Mouse (Mus musculus) midbrain, postnatal 0 days (tissue): ENCODE measurements around the gene Gm12166. TPM values are rescaled to one million over a fixed set of nuclear protein-coding genes. Genes with fewer than 3 reads are reported as not detected.

Experiments used
- ATAC-seq: fragments of 200-750 bp; cut with Nextera tagmentation; 2 replicates; pipeline ENCODE4 v1.8.0; 2017; ENCODE audit warnings: moderate number of reproducible peaks, mild to moderate bottlenecking, moderate TSS enrichment, moderate library complexity; ENCODE audit not compliant: low FRiP score
- DNase-seq: peaks from one replicate; pipeline ENCODE4 v3.0.0-alpha.2; 2015; ENCODE audit warnings: low spot score
- H3K27ac ChIP-seq: fragments of 300-500 bp; sonication (generic); 2 replicates; pipeline ENCODE4 v1.5.1; 2014; ENCODE audit warnings: low read depth, mild to moderate bottlenecking, low read length, mixed read lengths
- H3K27me3 ChIP-seq: fragments of 300-500 bp; sonication (generic); 2 replicates; pipeline ENCODE4 v1.6.1; 2014; ENCODE audit warnings: low read length, control low read depth, mixed read lengths; ENCODE audit not compliant: insufficient read depth
- H3K36me3 ChIP-seq: fragments of 300-500 bp; sonication (generic); 2 replicates; pipeline ENCODE4 v1.6.1; 2014; ENCODE audit warnings: low read length, control low read depth, mixed read lengths; ENCODE audit not compliant: insufficient read depth
- H3K4me1 ChIP-seq: fragments of 300-500 bp; sonication (generic); 2 replicates; pipeline ENCODE4 v1.6.1; 2014; ENCODE audit warnings: mild to moderate bottlenecking, control low read depth, antibody characterized with exemption, low read length, mixed read lengths; ENCODE audit not compliant: insufficient read depth
- H3K4me2 ChIP-seq: fragments of 300-500 bp; sonication (generic); 2 replicates; pipeline ENCODE4 v1.6.1; 2014; ENCODE audit warnings: low read depth, mild to moderate bottlenecking, low read length, mixed read lengths; ENCODE audit not compliant: poor library complexity, severe bottlenecking
- H3K4me3 ChIP-seq: fragments of 300-500 bp; sonication (generic); 2 replicates; pipeline ENCODE4 v1.5.1; 2014; ENCODE audit warnings: low read depth, mild to moderate bottlenecking, low read length, moderate library complexity
- H3K9ac ChIP-seq: fragments of 300-500 bp; sonication (generic); replicated peaks from 2 replicates; pipeline ENCODE4 v1.6.1; 2014; ENCODE audit warnings: mild to moderate bottlenecking, low read length, moderate library complexity, mixed read lengths; ENCODE audit not compliant: poor library complexity, severe bottlenecking
- H3K9me3 ChIP-seq: fragments of 300-500 bp; sonication (generic); 2 replicates; pipeline ENCODE4 v1.6.1; 2016; ENCODE audit warnings: low read length, control low read depth
- CTCF ChIP-seq: IDR thresholded peaks from 2 replicates; pipeline ENCODE4 v1.5.1; 2016; ENCODE audit warnings: antibody characterized with exemption, mild to moderate bottlenecking
- WGBS: fragments of 180-500 bp; shearing (Covaris S2); extraction: QIAGEN DNeasy Blood & Tissue Kit; methylation state at CpG from one replicate; pipeline ENCODE4 v1.1.7; 2014; 5-methylcytosine and 5-hydroxymethylcytosine counted together
- polyA plus RNA-seq: library from polyadenylated mRNA; unstranded; fragments of >200 nt; fragmentation: Nextera tagmentation; extraction: Ambion mirVana; gene quantifications from 2 replicates; pipeline ENCODE4 v1.2.1, GENCODE M21; 2015
- total RNA-seq: library from RNA; depleted of rRNA; stranded (reverse); fragments of >200 nt; gene quantifications from 2 replicates; pipeline ENCODE4 v1.2.3, GENCODE M21; 2014

The Gm12166 gene
- total and polyA plus RNA-seq, 2 experiments from 2014 or later = 8.3 to 8.7 TPM

DNA sequence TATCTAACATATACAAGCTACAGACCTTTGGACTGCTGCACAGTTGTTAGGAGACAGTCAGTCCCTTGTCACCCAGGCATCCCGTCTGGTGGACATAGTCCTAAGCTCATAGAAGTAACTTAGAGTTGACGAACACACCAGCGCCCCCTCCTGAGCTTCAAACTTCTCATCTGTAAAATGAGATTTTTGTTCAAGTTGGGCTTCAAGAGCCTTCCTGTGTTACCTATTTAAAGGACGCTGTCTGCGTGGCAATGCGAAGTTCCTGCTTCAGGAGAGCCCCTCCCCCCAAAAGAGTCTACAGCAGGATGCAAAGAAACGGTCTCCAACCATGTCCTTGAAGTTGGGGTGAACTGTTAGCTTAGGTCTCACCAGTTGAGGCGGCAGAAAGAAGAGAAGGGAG lies 18.7 kb upstream of the Gm12166 start:
- H3K27me3 ChIP-seq = no peaks in the 10 kb centered on the region
- no peak overlapping the region for H3K4me3 ChIP-seq
- no peak for DNase-seq
- no peak for ATAC-seq
- no peaks in the 10 kb centered on the region for H3K36me3 ChIP-seq
- WGBS = 74% methylated on average over 8 of the region's 8 CpGs
- H3K9ac ChIP-seq = no peak overlapping the region
- 0 out of 2 replicates have a peak, but pooled peaks cover 6% of the 10 kb centered on the region for H3K4me1 ChIP-seq
- TF ChIP-seq CTCF = no peak
- H3K9me3 ChIP-seq = no peaks in the 10 kb centered on the region
- H3K4me2 ChIP-seq = no peak overlapping the region
- no peak overlapping the region for H3K27ac ChIP-seq

GRCm38 (mm10) chr11:46070161-46070560 lies 18.0 kb upstream of the Gm12166 start:
- H3K9ac ChIP-seq = no peak overlapping the region
- 0 out of 2 replicates have a peak, but pooled peaks cover 6% of the 10 kb centered on the region for H3K4me1 ChIP-seq
- WGBS = 84% methylated on average over 4 of the region's 4 CpGs
- no peak for DNase-seq
- no peaks in the 10 kb centered on the region for H3K27me3 ChIP-seq
- no peak overlapping the region for H3K4me3 ChIP-seq
- no peak for TF ChIP-seq CTCF
- H3K4me2 ChIP-seq = no peak overlapping the region
- ATAC-seq = no peak
- H3K9me3 ChIP-seq = no peaks in the 10 kb centered on the region
- H3K36me3 ChIP-seq = no peaks in the 10 kb centered on the region
- no peak overlapping the region for H3K27ac ChIP-seq

DNA sequence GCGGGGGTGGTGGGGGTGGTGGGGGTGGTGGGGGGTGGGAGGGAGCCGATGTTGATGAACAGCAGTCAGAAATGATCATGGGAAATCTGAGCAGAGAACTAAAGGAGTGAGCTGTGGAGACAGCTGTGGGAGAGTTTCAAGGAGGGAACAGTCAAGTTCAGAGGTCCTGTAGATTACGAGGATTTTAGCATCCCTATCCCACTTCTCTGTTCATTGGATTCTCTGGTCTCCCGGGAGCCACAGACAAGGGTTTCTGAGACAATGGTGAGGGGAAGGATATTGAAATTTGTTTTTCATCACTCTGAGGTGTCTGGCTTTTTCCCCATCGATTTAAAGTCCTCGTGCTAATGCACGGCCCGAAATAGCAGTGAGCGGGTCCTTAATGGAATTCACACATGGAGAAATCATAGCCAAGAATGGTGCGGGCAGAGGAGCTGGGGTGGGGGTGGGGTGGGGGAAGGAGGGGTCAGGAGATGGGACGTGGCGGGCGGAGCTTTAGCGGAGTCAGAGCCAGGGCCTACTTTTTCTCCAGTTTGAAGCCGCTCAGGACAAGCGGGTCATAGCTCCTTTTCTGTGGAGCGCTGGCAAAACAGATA lies 17.4 kb upstream of the Gm12166 start:
- no peak for ATAC-seq
- Histone ChIP-seq H3K9ac (no peak overlapping the region), H3K27ac (no peak overlapping the region)

GRCm38 (mm10) chr11:46068756-46069407 lies 16.8 kb upstream of the Gm12166 start:
- Histone ChIP-seq H3K27me3 (no peaks in the 10 kb centered on the region), H3K4me3 (no peak overlapping the region), H3K4me2 (no peak overlapping the region), H3K4me1 (peaks cover 6% of the 10 kb centered on the region; the same call in 1 of the 2 replicates), H3K9me3 (no peaks in the 10 kb centered on the region), H3K27ac (no peak overlapping the region), H3K36me3 (no peaks in the 10 kb centered on the region), H3K9ac (no peak overlapping the region)
- 32% methylated on average over 12 of the region's 12 CpGs for WGBS
- no peak for DNase-seq
- no peak for TF ChIP-seq CTCF
- ATAC-seq = no peak

More for the DNA sequence above, 17.4 kb upstream of the Gm12166 start:
- no peak overlapping the region for H3K4me2 ChIP-seq
- no peaks in the 10 kb centered on the region for H3K27me3 ChIP-seq
- WGBS = 25% methylated on average over 16 of the region's 17 CpGs
- H3K4me3 ChIP-seq = no peak overlapping the region
- no peak for TF ChIP-seq CTCF
- no peaks in the 10 kb centered on the region for H3K9me3 ChIP-seq
- peaks cover 6% of the 10 kb centered on the region; the same call in 1 of the 2 replicates for H3K4me1 ChIP-seq
- DNase-seq = no peak
- H3K36me3 ChIP-seq = no peaks in the 10 kb centered on the region

GRCm38 (mm10) chr11:46067371-46068060 lies 15.4 kb upstream of the Gm12166 start:
- WGBS = 93% methylated on average over 10 of the region's 10 CpGs
- ATAC-seq = no peak
- H3K4me2 ChIP-seq = no peak overlapping the region

More at GRCm38 (mm10) chr11:46067371-46068060, 15.4 kb upstream of the Gm12166 start:
- no peaks in the 10 kb centered on the region for H3K36me3 ChIP-seq
- no peaks in the 10 kb centered on the region for H3K9me3 ChIP-seq
- H3K27ac ChIP-seq = no peak overlapping the region
- no peaks in the 10 kb centered on the region for H3K27me3 ChIP-seq
- no peak for DNase-seq
- peaks cover 6% of the 10 kb centered on the region; the same call in 1 of the 2 replicates for H3K4me1 ChIP-seq
- TF ChIP-seq CTCF = no peak
- H3K9ac ChIP-seq = no peak overlapping the region
- no peak overlapping the region for H3K4me3 ChIP-seq
